Mouse (Mus musculus) G1E (cell line): ENCODE measurements around the gene Myh4.

Source experiments
- CTCF ChIP-seq: IDR thresholded peaks from 2 replicates; pipeline ENCODE4 v1.5.1; 2012; ENCODE audit warnings: low read depth, low read length, inconsistent platforms, mixed read lengths
- GATA1 ChIP-seq: IDR thresholded peaks from 2 replicates; pipeline ENCODE4 v1.6.1; 2012; ENCODE audit warnings: borderline replicate concordance, low read length, inconsistent platforms, mixed read lengths
- TAL1 ChIP-seq: conservative IDR thresholded peaks from 2 replicates; pipeline ENCODE4 v1.6.1; 2012; ENCODE audit warnings: low read depth, low read length, inconsistent platforms, mixed read lengths

- TF ChIP-seq CTCF (no peak), TAL1 (no peak), GATA1 (no peak)
Measured at GRCm38 (mm10) chr11:67199752-67200151, 38.1 kb upstream of the Myh4 start, which contains the start of gene Myh1.
